Mouse (Mus musculus): ENCODE measurements around the gene Zfp882. TPM values are rescaled to one million over a fixed set of nuclear protein-coding genes. Genes with fewer than 3 reads are reported as not detected.

Gene Zfp882
- total and polyA plus RNA-seq, 3 experiments: 12.4 to 16.1 TPM; not detected in 1

DNA sequence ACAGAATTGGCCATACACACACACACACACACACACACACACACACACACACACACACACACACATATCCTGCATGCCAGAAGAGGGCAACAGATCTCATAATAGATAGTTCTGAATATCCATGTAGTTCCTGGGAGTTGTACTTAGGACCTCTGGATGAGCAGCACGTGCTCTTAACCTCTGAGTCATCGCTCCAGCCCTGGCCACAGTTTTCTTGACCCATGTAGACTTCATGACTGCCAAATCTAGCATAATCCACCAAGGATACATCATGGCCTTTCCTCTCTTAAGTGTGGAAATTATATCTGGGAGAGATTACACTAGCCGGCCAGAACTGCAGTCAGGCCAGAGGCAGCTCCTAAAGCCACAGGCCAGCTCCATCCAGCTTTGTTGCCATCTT, 18.1 kb downstream of the Zfp882 start:
- Histone ChIP-seq H3K9ac (ENCODE audit: control insufficient read depth, low read depth, low read length, poor library complexity, severe bottlenecking) (no peak overlapping the region), H3K4me1 (ENCODE audit: control insufficient read depth in 1 of 2, insufficient read depth in 2 of 2, low read length in 2 of 2) (peaks cover 7 to 21% of the 10 kb centered on the region in 2 experiments), H3K79me2 (ENCODE audit: control insufficient read depth, insufficient read depth, low read length, poor library complexity) (peaks cover 19% of the 10 kb centered on the region), H3K27me3 (ENCODE audit: control insufficient read depth in 1 of 2, insufficient read depth in 2 of 2, low read length in 2 of 2) (no peaks in the 10 kb centered on the region), H3K36me3 (ENCODE audit: control insufficient read depth in 1 of 2, insufficient read depth in 2 of 2, low read length in 2 of 2) (peaks cover 18 to 38% of the 10 kb centered on the region in 2 experiments), H3K27ac (ENCODE audit: control insufficient read depth, low read depth, low read length) (peak overlapping the region; percentile 28; the same call in 1 of the 2 replicates), H3K4me3 (ENCODE audit: control insufficient read depth in 1 of 2, insufficient read depth in 1 of 2, low read depth in 2 of 2, low read length in 2 of 2) (no peak overlapping the region), H3K9me3 (replicated peaks; ENCODE audit: insufficient read depth, low read length) (no peaks in the 10 kb centered on the region)
- no peak for DNase-seq (ENCODE audit: low read depth, low spot score)
- TF ChIP-seq MXI1 (IDR thresholded peaks at IDR 0.05; ENCODE audit: low read depth, low read length): no peak
- no peak for TF ChIP-seq USF1 (IDR thresholded peaks at IDR 0.05; ENCODE audit: low read depth, low read length)
- TF ChIP-seq ZC3H11A (IDR thresholded peaks at IDR 0.05; ENCODE audit: low read depth, low read length): no peak
- TF ChIP-seq ZMIZ1 (IDR thresholded peaks at IDR 0.05; ENCODE audit: low read depth, low read length): no peak
- TF ChIP-seq MEF2A (IDR thresholded peaks at IDR 0.05; ENCODE audit: extremely low read depth, insufficient replicate concordance, low read depth, low read length, poor library complexity, severe bottlenecking): no peak
- TF ChIP-seq HCFC1 (IDR thresholded peaks at IDR 0.05; ENCODE audit: low read depth, low read length): no peak
- TF ChIP-seq MAFK (IDR thresholded peaks at IDR 0.05; ENCODE audit: borderline replicate concordance, low read depth, low read length): no peak
- TF ChIP-seq BHLHE40 (IDR thresholded peaks at IDR 0.05; ENCODE audit: borderline replicate concordance, low read depth, low read length): no peak
- TF ChIP-seq USF2 (IDR thresholded peaks at IDR 0.05; ENCODE audit: borderline replicate concordance in 1 of 2, insufficient read depth in 1 of 2, low read depth in 1 of 2, low read length in 2 of 2): no peak
- no peak for TF ChIP-seq NELFE (IDR thresholded peaks at IDR 0.05; ENCODE audit: low read depth, low read length)
- no peak for TF ChIP-seq GATA1 (IDR thresholded peaks at IDR 0.05; ENCODE audit: low read depth, low read length)
- TF ChIP-seq ELF1 (IDR thresholded peaks at IDR 0.05; ENCODE audit: low read depth, low read length): no peak
- TF ChIP-seq E2F4 (IDR thresholded peaks at IDR 0.05; ENCODE audit: borderline replicate concordance, low read depth, low read length): no peak
- no peak for TF ChIP-seq MYC (IDR thresholded peaks at IDR 0.05; ENCODE audit: low read depth, low read length)
- no peak for TF ChIP-seq MAX (IDR thresholded peaks at IDR 0.05; ENCODE audit: low read length)
- no peak for TF ChIP-seq TBP (IDR thresholded peaks at IDR 0.05; ENCODE audit: low read depth, low read length)

DNA sequence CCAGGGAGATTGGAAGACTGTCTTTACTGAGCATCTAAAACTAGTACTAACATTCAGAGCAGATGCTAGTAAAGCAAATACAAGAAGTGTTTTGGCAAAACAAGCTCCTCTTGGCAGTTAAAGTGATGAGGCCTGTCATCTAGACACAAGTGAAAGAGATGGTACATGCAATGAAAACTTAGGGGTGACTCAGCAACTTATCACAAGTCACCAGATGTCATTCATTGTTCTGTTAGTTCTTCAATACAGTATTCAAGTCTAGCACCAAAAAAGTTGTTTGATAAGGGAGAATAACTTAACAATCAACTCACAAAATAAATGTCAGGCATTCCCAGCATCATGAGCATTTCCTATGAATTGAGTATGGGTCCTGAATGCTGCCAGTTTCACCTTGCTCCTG, 19.4 kb downstream of the Zfp882 start:
- Histone ChIP-seq H3K9me3 (replicated peaks; ENCODE audit: insufficient read depth, low read length) (no peaks in the 10 kb centered on the region), H3K79me2 (ENCODE audit: control insufficient read depth, insufficient read depth, low read length, poor library complexity) (peaks cover 17% of the 10 kb centered on the region), H3K27me3 (ENCODE audit: control insufficient read depth in 1 of 2, insufficient read depth in 2 of 2, low read length in 2 of 2) (no peaks in the 10 kb centered on the region), H3K4me3 (ENCODE audit: control insufficient read depth in 1 of 2, insufficient read depth in 1 of 2, low read depth in 2 of 2, low read length in 2 of 2) (no peak overlapping the region), H3K4me1 (ENCODE audit: control insufficient read depth in 1 of 2, insufficient read depth in 2 of 2, low read length in 2 of 2) (peaks cover 7 to 21% of the 10 kb centered on the region in 2 experiments), H3K9ac (ENCODE audit: control insufficient read depth, low read depth, low read length, poor library complexity, severe bottlenecking) (no peak overlapping the region), H3K27ac (ENCODE audit: control insufficient read depth, low read depth, low read length) (peak overlapping the region; percentile 70), H3K36me3 (ENCODE audit: control insufficient read depth in 1 of 2, insufficient read depth in 2 of 2, low read length in 2 of 2) (peaks cover 22 to 36% of the 10 kb centered on the region in 2 experiments)
- DNase-seq (ENCODE audit: low read depth, low spot score): peak; percentile 88
- TF ChIP-seq USF2 (IDR thresholded peaks at IDR 0.05; ENCODE audit: borderline replicate concordance in 1 of 2, insufficient read depth in 1 of 2, low read depth in 1 of 2, low read length in 2 of 2): no peak
- no peak for TF ChIP-seq USF1 (IDR thresholded peaks at IDR 0.05; ENCODE audit: low read depth, low read length)
- no peak for TF ChIP-seq ZMIZ1 (IDR thresholded peaks at IDR 0.05; ENCODE audit: low read depth, low read length)
- no peak for TF ChIP-seq TBP (IDR thresholded peaks at IDR 0.05; ENCODE audit: low read depth, low read length)
- no peak for TF ChIP-seq POLR2AphosphoS5 (IDR thresholded peaks at IDR 0.05; ENCODE audit: borderline replicate concordance, low read depth, low read length)
- no peak for TF ChIP-seq MEF2A (IDR thresholded peaks at IDR 0.05; ENCODE audit: extremely low read depth, insufficient replicate concordance, low read depth, low read length, poor library complexity, severe bottlenecking)
- TF ChIP-seq RAD21 (IDR thresholded peaks at IDR 0.05; ENCODE audit: low read depth, low read length): no peak
- no peak for TF ChIP-seq NELFE (IDR thresholded peaks at IDR 0.05; ENCODE audit: low read depth, low read length)
- TF ChIP-seq HCFC1 (IDR thresholded peaks at IDR 0.05; ENCODE audit: low read depth, low read length): no peak
- no peak for TF ChIP-seq RCOR1 (IDR thresholded peaks at IDR 0.05; ENCODE audit: low read depth, low read length)
- TF ChIP-seq SIN3A (IDR thresholded peaks at IDR 0.05; ENCODE audit: low read length): peak; percentile 80
- peak; percentile 83 to 89 for TF ChIP-seq EP300 (IDR thresholded peaks at IDR 0.05; ENCODE audit: low read depth in 1 of 2, low read length in 2 of 2)
- TF ChIP-seq NRF1 (IDR thresholded peaks at IDR 0.05; ENCODE audit: insufficient read depth, low read depth, low read length, poor library complexity, severe bottlenecking): no peak
- TF ChIP-seq MXI1 (IDR thresholded peaks at IDR 0.05; ENCODE audit: low read depth, low read length): no peak
- no peak for TF ChIP-seq CTCF (IDR thresholded peaks at IDR 0.05 in 2 of 3, conservative IDR thresholded peaks at IDR 0.05 in 1 of 3; ENCODE audit: control insufficient read depth in 1 of 3, insufficient read depth in 1 of 3, low read depth in 2 of 3, low read length in 3 of 3, poor library complexity in 1 of 3, severe bottlenecking in 1 of 3)
- TF ChIP-seq CHD1 (IDR thresholded peaks at IDR 0.05; ENCODE audit: low read depth, low read length): no peak
- TF ChIP-seq ZKSCAN1 (IDR thresholded peaks at IDR 0.05; ENCODE audit: low read depth, low read length): no peak
- TF ChIP-seq ELF1 (IDR thresholded peaks at IDR 0.05; ENCODE audit: low read depth, low read length): no peak
- TF ChIP-seq MAFK (IDR thresholded peaks at IDR 0.05; ENCODE audit: borderline replicate concordance, low read depth, low read length): peak; percentile 44; the same call in 1 of the 2 replicates
- TF ChIP-seq KAT2A (conservative IDR thresholded peaks at IDR 0.05; ENCODE audit: low read depth, low read length): no peak
- peak; percentile 52; the same call in 1 of the 2 replicates for TF ChIP-seq TCF12 (IDR thresholded peaks at IDR 0.05; ENCODE audit: low read depth, low read length)
- TF ChIP-seq MAX (IDR thresholded peaks at IDR 0.05; ENCODE audit: low read length): no peak
- no peak for TF ChIP-seq BHLHE40 (IDR thresholded peaks at IDR 0.05; ENCODE audit: borderline replicate concordance, low read depth, low read length)
- TF ChIP-seq SMC3 (IDR thresholded peaks at IDR 0.05; ENCODE audit: low read depth, low read length): no peak

All from MEL (cell line).